Mouse (Mus musculus): ENCODE measurements around the gene Tcte3. TPM values are rescaled to one million over a fixed set of nuclear protein-coding genes. Genes with fewer than 3 reads are reported as not detected.
"Not testable (repeated sequence)": the region's sequence is repeated elsewhere in the genome, so short reads cannot be mapped to it uniquely, and the experiment has no call there.

Tcte3 gene
- polyA plus RNA-seq, 1 experiment from 2014 or later, result 3.7 TPM

- DNase-seq; H3K9me3 ChIP-seq (ENCODE audit: low read length); H3K4me1 ChIP-seq (ENCODE audit: insufficient read depth); ATAC-seq; H3K4me3 ChIP-seq (ENCODE audit: low read depth, low read length); H3K27ac ChIP-seq (ENCODE audit: low read depth); H3K27me3 ChIP-seq (ENCODE audit: insufficient read depth, low read length); H3K4me2 ChIP-seq (ENCODE audit: low read depth, low read length); H3K36me3 ChIP-seq (replicated peaks; ENCODE audit: insufficient read depth, low read length); H3K9ac ChIP-seq (replicated peaks): not testable (repeated sequence)
- no CpG with 5 or more reads among the region's 5 CpGs for WGBS (ENCODE audit: insufficient replicate concordance)
These were observed 47.1 kb downstream of the Tcte3 start for GRCm38 (mm10) chr17:14994140-14994539.

GRCm38 (mm10) chr17:14993139-14993832 lies 48.0 kb downstream of the Tcte3 start:
- peak; percentile 53 for ATAC-seq
- H3K27ac ChIP-seq (ENCODE audit: low read depth); H3K4me1 ChIP-seq (ENCODE audit: insufficient read depth); H3K27me3 ChIP-seq (ENCODE audit: insufficient read depth, low read length); H3K9ac ChIP-seq (replicated peaks); H3K36me3 ChIP-seq (replicated peaks; ENCODE audit: insufficient read depth, low read length); H3K4me3 ChIP-seq (ENCODE audit: low read depth, low read length); H3K9me3 ChIP-seq (ENCODE audit: low read length); DNase-seq; H3K4me2 ChIP-seq (ENCODE audit: low read depth, low read length): not testable (repeated sequence)
- no CpG with 5 or more reads among the region's 47 CpGs for WGBS (ENCODE audit: insufficient replicate concordance)

GRCm38 (mm10) chr17:14992522-14993138 lies 48.7 kb downstream of the Tcte3 start:
- not testable (repeated sequence) for H3K9ac ChIP-seq (replicated peaks); H3K27ac ChIP-seq (ENCODE audit: low read depth); H3K9me3 ChIP-seq (ENCODE audit: low read length); H3K36me3 ChIP-seq (replicated peaks; ENCODE audit: insufficient read depth, low read length); H3K4me1 ChIP-seq (ENCODE audit: insufficient read depth); H3K4me2 ChIP-seq (ENCODE audit: low read depth, low read length); H3K27me3 ChIP-seq (ENCODE audit: insufficient read depth, low read length); DNase-seq; H3K4me3 ChIP-seq (ENCODE audit: low read depth, low read length)
- WGBS (ENCODE audit: insufficient replicate concordance), result no CpG with 5 or more reads among the region's 98 CpGs
- peak; percentile 80 for ATAC-seq

GRCm38 (mm10) chr17:14990116-14990702 lies 51.1 kb downstream of the Tcte3 start:
- WGBS (ENCODE audit: insufficient replicate concordance), result 78% methylated on average over 4 of the region's 5 CpGs
- not testable (repeated sequence) for ATAC-seq; H3K4me3 ChIP-seq (ENCODE audit: low read depth, low read length); H3K9me3 ChIP-seq (ENCODE audit: low read length); H3K4me1 ChIP-seq (ENCODE audit: insufficient read depth); H3K36me3 ChIP-seq (replicated peaks; ENCODE audit: insufficient read depth, low read length); DNase-seq; H3K27ac ChIP-seq (ENCODE audit: low read depth); H3K9ac ChIP-seq (replicated peaks); H3K27me3 ChIP-seq (ENCODE audit: insufficient read depth, low read length); H3K4me2 ChIP-seq (ENCODE audit: low read depth, low read length)

- H3K27ac ChIP-seq (ENCODE audit: low read depth); H3K9ac ChIP-seq (replicated peaks); H3K9me3 ChIP-seq (ENCODE audit: low read length); H3K4me3 ChIP-seq (ENCODE audit: low read depth, low read length); H3K4me2 ChIP-seq (ENCODE audit: low read depth, low read length); H3K27me3 ChIP-seq (ENCODE audit: insufficient read depth, low read length); H3K36me3 ChIP-seq (replicated peaks; ENCODE audit: insufficient read depth, low read length); DNase-seq; H3K4me1 ChIP-seq (ENCODE audit: insufficient read depth): not testable (repeated sequence)
- peak; percentile 98 for ATAC-seq
- no CpG with 5 or more reads among the region's 60 CpGs for WGBS (ENCODE audit: insufficient replicate concordance)
These were observed 62.8 kb downstream of the Tcte3 start, which contains the start of the genes 9030025P20Rik and Gm3417 for GRCm38 (mm10) chr17:14978362-14979038. 9030025P20Rik (plus strand) TSS chr17:14978468. Gm3417 (minus strand) TSS chr17:14978790.

GRCm38 (mm10) chr17:14977718-14978361 lies 63.4 kb downstream of the Tcte3 start:
- H3K4me3 ChIP-seq (ENCODE audit: low read depth, low read length); H3K36me3 ChIP-seq (replicated peaks; ENCODE audit: insufficient read depth, low read length); H3K9ac ChIP-seq (replicated peaks); H3K9me3 ChIP-seq (ENCODE audit: low read length); DNase-seq; H3K4me2 ChIP-seq (ENCODE audit: low read depth, low read length); H3K27ac ChIP-seq (ENCODE audit: low read depth); H3K27me3 ChIP-seq (ENCODE audit: insufficient read depth, low read length); H3K4me1 ChIP-seq (ENCODE audit: insufficient read depth): not testable (repeated sequence)
- ATAC-seq, result peak; percentile 43
- under 1% methylated on average over 4 of the region's 7 CpGs for WGBS (ENCODE audit: insufficient replicate concordance)

Other genes starting within 250 kb of the Tcte3 start
- gene Wdr27, start 98.3 kb downstream of the Tcte3 start, polyA plus RNA-seq (2015; fragmentation: Nextera tagmentation; extraction: Ambion mirVana), result 3.2 and 4.2 TPM in 2 replicates
- 20.0 and 21.3 TPM in 2 replicates for gene 1600012H06Rik, start 98.3 kb downstream of the Tcte3 start, polyA plus RNA-seq (2015; fragmentation: Nextera tagmentation; extraction: Ambion mirVana)
- gene Phf10, start 80.2 kb downstream of the Tcte3 start, polyA plus RNA-seq (2015; fragmentation: Nextera tagmentation; extraction: Ambion mirVana), result 37.3 and 40.6 TPM in 2 replicates
- gene 9030025P20Rik, start 63.0 kb downstream of the Tcte3 start, polyA plus RNA-seq (2015; fragmentation: Nextera tagmentation; extraction: Ambion mirVana), result 3.3 and 3.9 TPM in 2 replicates
- gene Gm3417, start 62.7 kb downstream of the Tcte3 start, polyA plus RNA-seq (2015; fragmentation: Nextera tagmentation; extraction: Ambion mirVana), result 1.8 and 1.9 TPM in 2 replicates
- 2.7 and 3.7 TPM in 2 replicates for gene Gm3435, start 31.3 kb downstream of the Tcte3 start, polyA plus RNA-seq (2015; fragmentation: Nextera tagmentation; extraction: Ambion mirVana)
- 24.2 and 27.2 TPM in 2 replicates for gene Ermard, start 280 bp downstream of the Tcte3 start, polyA plus RNA-seq (2015; fragmentation: Nextera tagmentation; extraction: Ambion mirVana)
- 3.3 and 5.4 TPM in 2 replicates for gene Gm3448, start within 50 bp of the Tcte3 start, polyA plus RNA-seq (2015; fragmentation: Nextera tagmentation; extraction: Ambion mirVana)